Mouse (Mus musculus): ENCODE results near the gene Trappc1. TPM values are rescaled to one million over a fixed set of nuclear protein-coding genes. Genes with fewer than 3 reads are reported as not detected.
"Not testable (repeated sequence)": the region's sequence is repeated elsewhere in the genome, so short reads cannot be mapped to it uniquely, and the experiment has no call there.

Gene Trappc1
- polyA plus RNA-seq, 1 experiment from 2014 or later = 153 TPM

DNA sequence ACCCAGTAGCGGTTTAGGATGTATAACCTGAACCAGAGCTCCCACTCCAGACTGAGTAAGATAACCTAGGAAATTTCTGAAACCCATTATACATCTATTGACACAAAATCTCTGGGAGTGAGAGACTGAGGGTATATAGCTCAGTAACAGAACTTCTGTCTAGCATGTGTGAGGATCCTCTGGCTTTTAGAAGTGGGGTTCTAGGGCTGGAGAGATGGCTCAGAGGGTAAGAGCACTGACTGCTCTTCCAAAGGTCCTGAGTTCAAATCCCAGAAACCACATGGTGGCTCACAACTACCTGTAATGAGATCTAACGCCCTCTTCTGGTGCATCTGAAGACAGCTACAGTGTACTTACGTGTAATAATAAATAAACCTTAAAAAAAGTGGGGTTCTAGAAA lies 5.8 kb upstream of the Trappc1 start:
- peaks cover 15% of the 10 kb centered on the region for H3K4me1 ChIP-seq
- not testable (repeated sequence) for H3K4me3 ChIP-seq; H3K27ac ChIP-seq; H3K4me2 ChIP-seq (replicated peaks); H3K9ac ChIP-seq; ATAC-seq (ENCODE audit: low FRiP score, low read depth); H3K9me3 ChIP-seq; H3K27me3 ChIP-seq
- 88% methylated on average over 3 of the region's 3 CpGs for WGBS
- peaks cover 65% of the 10 kb centered on the region for H3K36me3 ChIP-seq

GRCm38 (mm10) chr11:69321580-69321979 lies 2.2 kb upstream of the Trappc1 start:
- Histone ChIP-seq H3K9me3 (no peaks in the 10 kb centered on the region), H3K27ac (no peak overlapping the region), H3K36me3 (peaks cover 37% of the 10 kb centered on the region), H3K27me3 (peaks cover 3% of the 10 kb centered on the region), H3K4me1 (peaks cover 36% of the 10 kb centered on the region), H3K4me3 (no peak overlapping the region), H3K9ac (peak overlapping the region; percentile 84), H3K4me2 (replicated peaks) (peak overlapping the region; percentile 83)
- ATAC-seq (ENCODE audit: low FRiP score, low read depth) = no peak
- WGBS = 89% methylated on average over 6 of the region's 6 CpGs

- Histone ChIP-seq H3K9me3 (no peaks in the 10 kb centered on the region), H3K4me2 (replicated peaks) (peak overlapping the region; percentile 83), H3K4me3 (peak overlapping the region; percentile 60; the same call in 1 of the 2 replicates), H3K36me3 (peaks cover 37% of the 10 kb centered on the region), H3K4me1 (peaks cover 40% of the 10 kb centered on the region), H3K27ac (no peak overlapping the region), H3K9ac (peak overlapping the region; percentile 84), H3K27me3 (peaks cover 7% of the 10 kb centered on the region)
- 59% methylated on average over 6 of the region's 6 CpGs for WGBS
- ATAC-seq (ENCODE audit: low FRiP score, low read depth) = no peak
These were observed 1.8 kb upstream of the Trappc1 start for GRCm38 (mm10) chr11:69322010-69322409.

GRCm38 (mm10) chr11:69322693-69323471 lies 898 bp upstream of the Trappc1 start:
- H3K27me3 ChIP-seq = peaks cover 16% of the 10 kb centered on the region
- H3K4me1 ChIP-seq = peaks cover 44% of the 10 kb centered on the region
- H3K9me3 ChIP-seq = no peaks in the 10 kb centered on the region
- peak overlapping the region; percentile 60 for H3K4me3 ChIP-seq
- peak overlapping the region; percentile 83 for H3K4me2 ChIP-seq (replicated peaks)
- ATAC-seq (ENCODE audit: low FRiP score, low read depth) = no peak
- peaks cover 29% of the 10 kb centered on the region for H3K36me3 ChIP-seq
- 22% methylated on average over 18 of the region's 18 CpGs for WGBS
- peak overlapping the region; percentile 84 for H3K9ac ChIP-seq
- H3K27ac ChIP-seq = peak overlapping the region; percentile 87

DNA sequence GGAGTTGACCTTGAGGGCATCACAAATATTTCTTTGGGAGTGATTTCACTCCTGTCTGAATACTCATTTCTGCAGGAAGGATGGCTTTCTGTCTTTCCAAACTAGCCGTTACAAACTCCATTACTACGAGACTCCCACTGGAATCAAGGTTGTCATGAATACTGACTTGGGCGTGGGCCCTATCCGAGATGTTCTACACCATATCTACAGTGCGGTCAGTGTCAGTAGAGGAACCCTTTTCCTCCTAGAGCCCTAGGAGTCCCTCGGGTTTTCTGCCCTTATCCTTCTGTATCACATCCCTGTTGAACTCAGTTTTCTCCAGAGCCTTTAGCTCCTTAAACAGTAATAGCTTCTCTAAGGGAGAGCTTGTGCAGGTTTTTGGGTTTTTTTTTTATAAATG lies 969 bp downstream of the Trappc1 start:
- peak overlapping the region; percentile 60 for H3K4me3 ChIP-seq
- peaks cover 32% of the 10 kb centered on the region for H3K27me3 ChIP-seq
- peak overlapping the region; percentile 83 for H3K4me2 ChIP-seq (replicated peaks)
- no peak overlapping the region for H3K27ac ChIP-seq
- H3K36me3 ChIP-seq = peaks cover 10% of the 10 kb centered on the region
- no peaks in the 10 kb centered on the region for H3K9me3 ChIP-seq
- ATAC-seq (ENCODE audit: low FRiP score, low read depth) = no peak
- WGBS = 82% methylated on average over 6 of the region's 6 CpGs
- H3K9ac ChIP-seq = peak overlapping the region; percentile 69; the same call in 1 of the 2 replicates
- peaks cover 44% of the 10 kb centered on the region for H3K4me1 ChIP-seq

GRCm38 (mm10) chr11:69325628-69326407 lies 2.0 kb downstream of the Trappc1 start, which contains the start of gene Kcnab3:
Gene Kcnab3 (plus strand): TSS chr11:69326258.
- Histone ChIP-seq H3K27ac (no peak within 1 kb of the TSS; the same call in 1 of the 2 replicates), H3K9ac (peak within 1 kb of the TSS; percentile 73), H3K4me1 (peaks cover 44% of the 10 kb centered on the region), H3K36me3 (peaks cover under 1% of the 10 kb centered on the region; the same call in 1 of the 2 replicates), H3K4me2 (replicated peaks) (peak within 1 kb of the TSS; percentile 83), H3K9me3 (no peaks in the 10 kb centered on the region), H3K4me3 (peak within 1 kb of the TSS; percentile 58), H3K27me3 (peaks cover 33% of the 10 kb centered on the region)
- peak; percentile 62; the same call in 1 of the 2 replicates for ATAC-seq (ENCODE audit: low FRiP score, low read depth)
- WGBS = 11% methylated on average over 26 of the region's 26 CpGs

- Histone ChIP-seq H3K4me3 (peak overlapping the region; percentile 58), H3K36me3 (no peaks in the 10 kb centered on the region), H3K4me1 (peaks cover 50% of the 10 kb centered on the region), H3K27me3 (peaks cover 33% of the 10 kb centered on the region), H3K27ac (no peak overlapping the region), H3K9me3 (no peaks in the 10 kb centered on the region), H3K4me2 (replicated peaks) (peak overlapping the region; percentile 83), H3K9ac (peak overlapping the region; percentile 73)
- no peak for ATAC-seq (ENCODE audit: low FRiP score, low read depth)
- WGBS = 1% methylated on average over 45 of the region's 45 CpGs
These were observed 2.8 kb downstream of the Trappc1 start for GRCm38 (mm10) chr11:69326408-69327156.

DNA sequence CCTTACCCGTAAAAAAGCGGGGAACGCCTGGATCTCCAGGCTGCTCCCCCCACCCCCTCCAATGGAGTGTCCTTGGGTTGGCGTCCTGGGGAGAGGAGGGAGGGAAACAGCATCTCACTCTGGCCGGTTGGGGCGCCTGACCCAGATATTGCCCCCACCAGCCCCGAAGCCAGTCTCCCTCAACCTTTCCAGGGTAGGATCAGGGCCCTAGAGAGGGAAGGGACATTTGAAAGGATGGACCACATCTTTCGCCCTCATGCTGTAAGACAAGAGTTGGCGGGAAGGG lies 3.3 kb downstream of the Trappc1 start:
- Histone ChIP-seq H3K9ac (0 out of 2 replicates have a peak overlapping the region, but pooled peaks have one; percentile 73), H3K36me3 (no peaks in the 10 kb centered on the region), H3K9me3 (no peaks in the 10 kb centered on the region), H3K27ac (no peak overlapping the region), H3K4me1 (peaks cover 48% of the 10 kb centered on the region), H3K27me3 (peaks cover 33% of the 10 kb centered on the region), H3K4me2 (replicated peaks) (peak overlapping the region; percentile 83), H3K4me3 (peak overlapping the region; percentile 58)
- 13% methylated on average over 9 of the region's 9 CpGs for WGBS
- no peak for ATAC-seq (ENCODE audit: low FRiP score, low read depth)

GRCm38 (mm10) chr11:69327648-69328047 lies 3.9 kb downstream of the Trappc1 start:
- no peak overlapping the region for H3K27ac ChIP-seq
- 0 out of 2 replicates have a peak overlapping the region, but pooled peaks have one; percentile 83 for H3K4me2 ChIP-seq (replicated peaks)
- H3K9ac ChIP-seq = no peak overlapping the region
- WGBS = 55% methylated on average over 6 of the region's 6 CpGs
- ATAC-seq (ENCODE audit: low FRiP score, low read depth) = no peak
- H3K27me3 ChIP-seq = peaks cover 33% of the 10 kb centered on the region
- H3K4me1 ChIP-seq = peaks cover 47% of the 10 kb centered on the region
- no peaks in the 10 kb centered on the region for H3K36me3 ChIP-seq
- 0 out of 2 replicates have a peak overlapping the region, but pooled peaks have one; percentile 0 for H3K4me3 ChIP-seq
- no peaks in the 10 kb centered on the region for H3K9me3 ChIP-seq

GRCm38 (mm10) chr11:69328517-69328916 lies 4.7 kb downstream of the Trappc1 start:
- Histone ChIP-seq H3K4me3 (no peak overlapping the region), H3K9ac (no peak overlapping the region), H3K9me3 (no peaks in the 10 kb centered on the region), H3K4me2 (replicated peaks) (no peak overlapping the region), H3K27ac (no peak overlapping the region), H3K4me1 (peaks cover 48% of the 10 kb centered on the region), H3K36me3 (no peaks in the 10 kb centered on the region), H3K27me3 (peaks cover 33% of the 10 kb centered on the region)
- WGBS = 90% methylated on average over 6 of the region's 6 CpGs
- no peak for ATAC-seq (ENCODE audit: low FRiP score, low read depth)

GRCm38 (mm10) chr11:69331152-69331551 lies 7.4 kb downstream of the Trappc1 start:
- H3K4me3 ChIP-seq = peak overlapping the region; percentile 54

More at GRCm38 (mm10) chr11:69331152-69331551, 7.4 kb downstream of the Trappc1 start:
- H3K9me3 ChIP-seq = no peaks in the 10 kb centered on the region
- WGBS = 84% methylated on average over 6 of the region's 6 CpGs
- no peak for ATAC-seq (ENCODE audit: low FRiP score, low read depth)
- H3K27ac ChIP-seq = no peak overlapping the region; the same call in 1 of the 2 replicates
- no peaks in the 10 kb centered on the region for H3K36me3 ChIP-seq
- peaks cover 33% of the 10 kb centered on the region for H3K27me3 ChIP-seq
- no peak overlapping the region for H3K9ac ChIP-seq
- H3K4me1 ChIP-seq = peaks cover 31% of the 10 kb centered on the region
- H3K4me2 ChIP-seq (replicated peaks) = peak overlapping the region; percentile 67

Data from limb, embryonic 13.5 days (tissue).